Mouse (Mus musculus): ENCODE measurements at regions not wholly inside any gene's neighbourhood (a gene's known extent, or its start where the extent isn't known, plus 50 kb on each side); places are given as distances from the start of the nearest gene placed in this dataset.

DNA sequence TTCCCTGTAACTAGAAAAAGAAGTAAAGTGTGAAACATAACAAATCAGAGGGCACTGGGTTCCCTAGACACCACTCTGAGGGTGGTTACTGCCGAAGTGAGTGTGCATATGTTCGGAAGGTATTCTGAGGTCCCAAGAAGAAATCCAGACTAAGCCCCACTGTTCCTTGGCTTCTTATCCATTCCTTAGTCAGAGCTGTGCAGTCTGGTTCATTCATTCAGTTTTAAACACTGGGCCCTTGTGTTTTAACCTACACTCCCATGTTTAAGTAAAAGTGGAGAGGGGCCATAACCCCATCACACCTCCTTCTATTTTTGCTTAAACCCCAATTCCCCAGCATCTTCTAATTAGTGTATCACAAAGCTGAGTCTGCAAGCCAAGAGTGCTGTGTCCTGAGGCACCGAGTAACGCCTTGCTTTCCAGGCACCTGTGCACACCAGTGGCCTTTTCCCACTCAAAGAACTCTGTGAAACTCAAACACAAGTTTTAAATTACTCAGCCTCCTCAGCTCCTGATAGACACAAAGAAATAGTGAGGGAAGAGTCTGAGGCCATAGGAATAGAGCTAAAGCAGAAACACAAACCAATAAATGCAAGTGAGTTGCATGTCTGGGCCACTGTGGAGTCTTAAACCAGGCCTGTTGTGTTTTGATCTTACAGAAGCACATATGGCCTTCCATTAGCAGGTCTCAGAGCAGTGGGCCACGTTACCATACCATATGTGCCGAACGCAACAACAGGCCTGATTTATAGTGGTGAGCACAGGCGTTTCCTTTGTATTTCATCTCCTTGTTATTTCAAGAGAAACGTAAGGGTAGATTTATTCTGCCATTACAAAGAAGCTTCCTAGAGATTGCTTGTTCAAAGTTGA is 119.8 kb downstream of the Psat1 start:
- WGBS = 74% methylated on average over 9 of the region's 9 CpGs
- Histone ChIP-seq H3K27me3 (no peaks in the 10 kb centered on the region), H3K27ac (no peak overlapping the region), H3K4me1 (replicated peaks) (no peaks in the 10 kb centered on the region), H3K36me3 (no peaks in the 10 kb centered on the region), H3K4me3 (no peak overlapping the region), H3K4me2 (no peak overlapping the region), H3K9ac (no peak overlapping the region), H3K9me3 (replicated peaks) (no peaks in the 10 kb centered on the region)
- no peak for ATAC-seq (replicated peaks; ENCODE audit: insufficient number of reproducible peaks, insufficient read depth, low FRiP score, low read depth)

- Histone ChIP-seq H3K4me3 (no peak overlapping the region), H3K36me3 (no peaks in the 10 kb centered on the region), H3K9me3 (replicated peaks) (no peaks in the 10 kb centered on the region), H3K27ac (no peak overlapping the region), H3K4me2 (no peak overlapping the region), H3K27me3 (no peaks in the 10 kb centered on the region), H3K4me1 (replicated peaks) (no peaks in the 10 kb centered on the region), H3K9ac (no peak overlapping the region)
- WGBS = 66% methylated on average over 6 of the region's 6 CpGs
- ATAC-seq (replicated peaks; ENCODE audit: insufficient number of reproducible peaks, insufficient read depth, low FRiP score, low read depth) = no peak
Observed at GRCm38 (mm10) chr19:15823688-15824371, 123.3 kb downstream of the Psat1 start.

- H3K9me3 ChIP-seq (replicated peaks) = no peaks in the 10 kb centered on the region
- H3K4me1 ChIP-seq (replicated peaks) = no peaks in the 10 kb centered on the region
- 65% methylated on average over 7 of the region's 7 CpGs for WGBS
- ATAC-seq (replicated peaks; ENCODE audit: insufficient number of reproducible peaks, insufficient read depth, low FRiP score, low read depth) = no peak
- H3K27ac ChIP-seq = no peak overlapping the region
- H3K4me3 ChIP-seq = no peak overlapping the region
- no peaks in the 10 kb centered on the region for H3K36me3 ChIP-seq
- H3K27me3 ChIP-seq = no peaks in the 10 kb centered on the region
- H3K9ac ChIP-seq = no peak overlapping the region
- no peak overlapping the region for H3K4me2 ChIP-seq
Observed at GRCm38 (mm10) chr19:15820020-15820419, 127.1 kb downstream of the Psat1 start.

DNA sequence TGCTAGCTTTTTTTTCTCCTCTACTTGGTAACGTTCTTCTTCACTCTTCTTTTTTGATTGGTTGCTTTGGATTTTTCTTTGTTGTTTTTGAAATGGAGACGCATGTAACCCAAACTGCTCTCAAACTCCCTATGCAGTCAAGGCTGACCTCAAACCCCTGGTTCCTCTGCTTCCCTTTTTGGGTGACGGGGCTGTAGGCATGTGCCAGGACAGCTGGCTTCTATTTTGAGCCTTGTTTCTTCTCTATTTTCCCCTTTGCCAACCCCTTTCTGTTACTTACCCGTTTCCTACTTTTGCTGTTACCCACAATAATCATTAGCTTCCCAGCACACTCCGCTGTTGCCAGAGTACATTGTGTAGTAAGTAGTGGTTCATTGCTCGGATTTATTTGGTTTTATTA is 132.0 kb downstream of the Psat1 start:
- H3K9ac ChIP-seq = no peak overlapping the region
- H3K27ac ChIP-seq = no peak overlapping the region
- no peaks in the 10 kb centered on the region for H3K4me1 ChIP-seq (replicated peaks)
- no peak overlapping the region for H3K4me3 ChIP-seq
- 66% methylated on average over 6 of the region's 6 CpGs for WGBS
- no peak overlapping the region for H3K4me2 ChIP-seq
- no peaks in the 10 kb centered on the region for H3K9me3 ChIP-seq (replicated peaks)
- H3K27me3 ChIP-seq = no peaks in the 10 kb centered on the region
- no peaks in the 10 kb centered on the region for H3K36me3 ChIP-seq
- ATAC-seq (replicated peaks; ENCODE audit: insufficient number of reproducible peaks, insufficient read depth, low FRiP score, low read depth) = no peak

- Histone ChIP-seq H3K4me3 (no peak overlapping the region), H3K4me1 (replicated peaks) (no peaks in the 10 kb centered on the region), H3K27ac (no peak overlapping the region), H3K36me3 (no peaks in the 10 kb centered on the region), H3K9me3 (replicated peaks) (no peaks in the 10 kb centered on the region), H3K9ac (no peak overlapping the region), H3K4me2 (no peak overlapping the region), H3K27me3 (peaks cover 4% of the 10 kb centered on the region; the same call in 1 of the 2 replicates)
- ATAC-seq (replicated peaks; ENCODE audit: insufficient number of reproducible peaks, insufficient read depth, low FRiP score, low read depth) = no peak
- 73% methylated on average over 5 of the region's 5 CpGs for WGBS
Observed at GRCm38 (mm10) chr19:15809008-15809407, 138.1 kb downstream of the Psat1 start.

- no peak overlapping the region for H3K4me2 ChIP-seq
- H3K9ac ChIP-seq = no peak overlapping the region
- H3K9me3 ChIP-seq (replicated peaks) = no peaks in the 10 kb centered on the region
- no peak for ATAC-seq (replicated peaks; ENCODE audit: insufficient number of reproducible peaks, insufficient read depth, low FRiP score, low read depth)
- H3K4me3 ChIP-seq = no peak overlapping the region
- peaks cover 8% of the 10 kb centered on the region; the same call in 1 of the 2 replicates for H3K27me3 ChIP-seq
- no peaks in the 10 kb centered on the region for H3K36me3 ChIP-seq
- WGBS = 78% methylated on average over 2 of the region's 2 CpGs
- H3K4me1 ChIP-seq (replicated peaks) = no peaks in the 10 kb centered on the region
- no peak overlapping the region for H3K27ac ChIP-seq
Observed at GRCm38 (mm10) chr19:15807681-15808080, 139.5 kb downstream of the Psat1 start.

- WGBS = 62% methylated on average over 8 of the region's 8 CpGs
- ATAC-seq (replicated peaks; ENCODE audit: insufficient number of reproducible peaks, insufficient read depth, low FRiP score, low read depth) = no peak
- Histone ChIP-seq H3K4me2 (no peak overlapping the region), H3K9ac (no peak overlapping the region), H3K4me3 (no peak overlapping the region), H3K27ac (no peak overlapping the region), H3K27me3 (peaks cover 13% of the 10 kb centered on the region), H3K4me1 (replicated peaks) (peaks cover 5% of the 10 kb centered on the region), H3K9me3 (replicated peaks) (no peaks in the 10 kb centered on the region), H3K36me3 (no peaks in the 10 kb centered on the region)
Observed at GRCm38 (mm10) chr19:15803131-15803889, 143.8 kb downstream of the Psat1 start.

DNA sequence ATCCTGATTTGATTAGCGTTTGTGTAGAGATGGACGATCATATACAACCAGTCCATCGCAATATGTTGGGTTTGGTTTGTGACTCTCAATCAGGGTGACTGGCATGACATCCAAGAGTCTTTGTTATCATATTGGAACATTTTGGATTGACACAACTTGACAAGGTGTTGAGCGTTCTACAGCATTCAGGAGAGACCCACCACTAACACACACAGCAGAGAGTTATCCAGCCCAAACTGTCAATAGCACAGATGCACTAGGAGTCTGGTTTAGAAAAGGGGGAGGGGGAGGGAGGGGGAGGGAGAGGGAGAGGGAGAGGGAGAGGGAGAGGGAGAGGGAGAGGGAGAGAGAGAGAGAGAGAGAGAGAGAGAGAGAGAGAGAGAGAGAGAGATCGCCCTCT is 144.5 kb downstream of the Psat1 start:
- H3K9me3 ChIP-seq (replicated peaks) = no peaks in the 10 kb centered on the region
- ATAC-seq (replicated peaks; ENCODE audit: insufficient number of reproducible peaks, insufficient read depth, low FRiP score, low read depth) = no peak
- H3K4me3 ChIP-seq = no peak overlapping the region
- H3K9ac ChIP-seq = no peak overlapping the region
- H3K36me3 ChIP-seq = no peaks in the 10 kb centered on the region
- H3K4me1 ChIP-seq (replicated peaks) = peaks cover 5% of the 10 kb centered on the region
- H3K27ac ChIP-seq = no peak overlapping the region
- H3K4me2 ChIP-seq = no peak overlapping the region
- WGBS = 63% methylated on average over 5 of the region's 5 CpGs
- H3K27me3 ChIP-seq = peaks cover 13% of the 10 kb centered on the region

- 3% methylated on average over 17 of the region's 17 CpGs for WGBS
- Histone ChIP-seq H3K36me3 (no peaks in the 10 kb centered on the region), H3K4me3 (peak overlapping the region; percentile 44), H3K27me3 (peaks cover 13% of the 10 kb centered on the region), H3K4me2 (peak overlapping the region; percentile 66), H3K27ac (no peak overlapping the region), H3K9me3 (replicated peaks) (no peaks in the 10 kb centered on the region), H3K4me1 (replicated peaks) (peaks cover 5% of the 10 kb centered on the region), H3K9ac (0 out of 2 replicates have a peak overlapping the region, but pooled peaks have one; percentile 23)
- peak; percentile 78 for ATAC-seq (replicated peaks; ENCODE audit: insufficient number of reproducible peaks, insufficient read depth, low FRiP score, low read depth)
Observed at GRCm38 (mm10) chr19:15801811-15802486, 145.2 kb downstream of the Psat1 start.

- Histone ChIP-seq H3K9me3 (replicated peaks) (no peaks in the 10 kb centered on the region), H3K4me2 (peak overlapping the region; percentile 66), H3K36me3 (no peaks in the 10 kb centered on the region), H3K9ac (0 out of 2 replicates have a peak overlapping the region, but pooled peaks have one; percentile 23), H3K4me3 (peak overlapping the region; percentile 44), H3K4me1 (replicated peaks) (peaks cover 5% of the 10 kb centered on the region), H3K27me3 (peaks cover 13% of the 10 kb centered on the region), H3K27ac (no peak overlapping the region)
- 26% methylated on average over 16 of the region's 16 CpGs for WGBS
- no peak for ATAC-seq (replicated peaks; ENCODE audit: insufficient number of reproducible peaks, insufficient read depth, low FRiP score, low read depth)
Observed at GRCm38 (mm10) chr19:15800856-15801706, 146.1 kb downstream of the Psat1 start.
